Mouse (Mus musculus): ENCODE measurements at regions not wholly inside any gene's neighbourhood (a gene's known extent, or its start where the extent isn't known, plus 50 kb on each side); places are given as distances from the start of the nearest gene placed in this dataset.
A peak's percentile ranks its signal among the peaks of the same experiment; 100 is the strongest.

- Histone ChIP-seq H3K9me3 (ENCODE audit: low read length) (no peaks in the 10 kb centered on the region), H3K4me3 (ENCODE audit: low read depth, low read length) (no peak overlapping the region), H3K9ac (replicated peaks; ENCODE audit: low read length, poor library complexity, severe bottlenecking) (no peak overlapping the region), H3K27ac (ENCODE audit: low read depth, low read length) (0 out of 2 replicates have a peak overlapping the region, but pooled peaks have one; percentile 26), H3K4me1 (ENCODE audit: insufficient read depth, low read length) (peaks cover 4% of the 10 kb centered on the region; the same call in 1 of the 2 replicates), H3K27me3 (ENCODE audit: insufficient read depth, low read length) (no peaks in the 10 kb centered on the region), H3K4me2 (ENCODE audit: low read depth, low read length, poor library complexity, severe bottlenecking) (peak overlapping the region; percentile 6; the same call in 1 of the 2 replicates), H3K36me3 (ENCODE audit: insufficient read depth, low read length) (no peaks in the 10 kb centered on the region)
- no peak for TF ChIP-seq CTCF (IDR thresholded peaks at IDR 0.05)
- peak; percentile 78 for ATAC-seq (ENCODE audit: low FRiP score)
- DNase-seq (ENCODE audit: low spot score) = peak; percentile 76
- 13% methylated on average over 5 of the region's 5 CpGs for WGBS
Observed at GRCm38 (mm10) chr9:94610600-94611337, 58.9 kb upstream of the Slc9a9 start.

DNA sequence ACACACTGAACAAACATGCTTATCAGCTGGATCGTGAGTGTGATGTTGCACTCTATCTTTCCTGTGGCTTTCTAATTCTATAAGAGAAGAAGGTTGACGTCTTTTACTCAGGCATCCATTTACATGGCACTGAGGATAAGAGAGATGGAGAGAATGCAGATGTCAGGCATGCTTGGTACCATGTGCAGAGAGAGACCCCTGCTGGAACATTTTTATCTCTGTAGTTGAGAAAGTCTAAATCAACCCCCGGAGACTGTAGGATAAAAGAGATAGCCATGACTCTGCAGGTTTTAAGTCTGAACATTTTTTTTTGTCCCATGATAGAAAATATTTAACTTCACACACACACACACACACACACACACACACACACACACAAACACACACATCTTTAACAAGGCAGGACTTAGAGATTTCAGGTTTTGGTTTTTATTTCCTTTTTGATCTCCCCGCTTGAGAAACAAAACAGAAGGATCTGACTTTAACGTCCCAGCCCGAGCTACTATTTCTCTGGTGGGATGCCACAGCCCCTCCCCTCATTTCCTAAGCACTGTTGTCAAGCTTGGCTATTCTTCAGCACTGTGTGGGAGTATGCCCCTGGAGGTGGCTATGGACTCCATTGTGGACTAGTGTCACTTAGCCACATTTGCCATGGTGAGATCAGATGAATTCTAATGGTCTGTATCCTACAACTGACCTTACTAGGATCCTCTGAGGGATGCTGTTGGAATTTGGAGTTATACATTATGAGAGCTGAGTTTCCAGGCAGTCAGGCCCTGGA lies 55.6 kb upstream of the Slc9a9 start:
- no peak overlapping the region for H3K27ac ChIP-seq (ENCODE audit: low read depth, low read length)
- H3K36me3 ChIP-seq (ENCODE audit: insufficient read depth, low read length) = no peaks in the 10 kb centered on the region
- DNase-seq (ENCODE audit: low spot score) = peak; percentile 87
- WGBS = 42% methylated on average over 6 of the region's 6 CpGs
- H3K4me2 ChIP-seq (ENCODE audit: low read depth, low read length, poor library complexity, severe bottlenecking) = no peak overlapping the region
- H3K4me3 ChIP-seq (ENCODE audit: low read depth, low read length) = no peak overlapping the region
- no peaks in the 10 kb centered on the region for H3K27me3 ChIP-seq (ENCODE audit: insufficient read depth, low read length)
- no peak overlapping the region for H3K9ac ChIP-seq (replicated peaks; ENCODE audit: low read length, poor library complexity, severe bottlenecking)
- H3K9me3 ChIP-seq (ENCODE audit: low read length) = no peaks in the 10 kb centered on the region
- peak; percentile 81 for TF ChIP-seq CTCF (IDR thresholded peaks at IDR 0.05)
- 0 out of 2 replicates have a peak, but pooled peaks have one; percentile 59 for ATAC-seq (ENCODE audit: low FRiP score)
- H3K4me1 ChIP-seq (ENCODE audit: insufficient read depth, low read length) = peaks cover 4% of the 10 kb centered on the region; the same call in 1 of the 2 replicates

- Histone ChIP-seq H3K4me3 (ENCODE audit: low read depth, low read length) (no peak overlapping the region), H3K36me3 (ENCODE audit: insufficient read depth, low read length) (no peaks in the 10 kb centered on the region), H3K27me3 (ENCODE audit: insufficient read depth, low read length) (no peaks in the 10 kb centered on the region), H3K4me2 (ENCODE audit: low read depth, low read length, poor library complexity, severe bottlenecking) (no peak overlapping the region), H3K9me3 (ENCODE audit: low read length) (no peaks in the 10 kb centered on the region), H3K27ac (ENCODE audit: low read depth, low read length) (no peak overlapping the region), H3K9ac (replicated peaks; ENCODE audit: low read length, poor library complexity, severe bottlenecking) (no peak overlapping the region), H3K4me1 (ENCODE audit: insufficient read depth, low read length) (peaks cover 4% of the 10 kb centered on the region; the same call in 1 of the 2 replicates)
- WGBS = 87% methylated on average over 11 of the region's 11 CpGs
- DNase-seq (ENCODE audit: low spot score) = no peak
- no peak for TF ChIP-seq CTCF (IDR thresholded peaks at IDR 0.05)
- no peak for ATAC-seq (ENCODE audit: low FRiP score)
Observed at GRCm38 (mm10) chr9:94615205-94615604, 54.5 kb upstream of the Slc9a9 start.

DNA sequence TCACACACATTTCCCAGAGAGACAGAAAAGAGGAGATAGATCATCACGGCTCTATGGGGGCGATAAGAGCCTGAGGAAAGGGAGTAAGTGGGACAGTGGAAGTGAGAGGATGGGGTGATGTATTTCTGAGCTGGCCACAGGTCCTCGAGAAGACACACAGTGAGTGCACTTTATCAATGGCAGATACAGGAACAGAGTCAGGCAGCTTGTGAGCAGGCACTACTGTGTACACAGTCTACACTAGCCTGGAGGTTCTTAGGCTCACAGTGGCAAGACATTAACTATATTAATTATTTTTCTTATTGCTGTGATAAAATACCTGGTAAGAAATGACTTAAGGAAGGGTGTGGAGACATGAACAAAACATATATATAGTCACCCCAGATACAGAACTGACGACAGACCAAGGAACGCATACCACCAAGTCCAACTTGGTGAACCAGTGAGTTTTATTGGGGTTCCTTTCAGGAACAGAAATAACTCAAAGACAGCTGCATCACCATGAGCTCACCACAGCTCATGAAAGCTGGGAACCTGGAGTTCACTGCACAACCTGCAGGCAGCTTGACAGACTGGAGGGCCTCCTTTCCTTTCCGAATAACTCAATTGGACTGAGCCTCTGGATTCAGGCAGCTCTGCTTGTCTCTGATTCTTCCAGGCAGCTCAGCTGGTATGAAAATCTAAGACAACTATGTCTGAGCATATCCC lies 51.5 kb upstream of the Slc9a9 start:
- H3K27me3 ChIP-seq (ENCODE audit: insufficient read depth, low read length) = no peaks in the 10 kb centered on the region
- H3K4me1 ChIP-seq (ENCODE audit: insufficient read depth, low read length) = no peaks in the 10 kb centered on the region
- H3K9ac ChIP-seq (replicated peaks; ENCODE audit: low read length, poor library complexity, severe bottlenecking) = no peak overlapping the region
- no peaks in the 10 kb centered on the region for H3K36me3 ChIP-seq (ENCODE audit: insufficient read depth, low read length)
- no peak for DNase-seq (ENCODE audit: low spot score)
- no peaks in the 10 kb centered on the region for H3K9me3 ChIP-seq (ENCODE audit: low read length)
- no peak overlapping the region for H3K4me2 ChIP-seq (ENCODE audit: low read depth, low read length, poor library complexity, severe bottlenecking)
- no peak overlapping the region for H3K27ac ChIP-seq (ENCODE audit: low read depth, low read length)
- no peak overlapping the region for H3K4me3 ChIP-seq (ENCODE audit: low read depth, low read length)
- TF ChIP-seq CTCF (IDR thresholded peaks at IDR 0.05) = no peak
- WGBS = 91% methylated on average over 6 of the region's 6 CpGs
- ATAC-seq (ENCODE audit: low FRiP score) = no peak

Data from midbrain, postnatal 0 days (tissue).